Mouse (Mus musculus) pancreas, adult 10 weeks (tissue): ENCODE data around the gene Ccr4. TPM values are rescaled to one million over a fixed set of nuclear protein-coding genes. Genes with fewer than 3 reads are reported as not detected.

Source experiments
- polyA plus RNA-seq: library from polyadenylated mRNA; stranded (reverse); fragments of 350-450 nt; fragmentation: Illumina TruSeq; extraction: RNeasy Lipid Tissue Mini Kit (QIAGEN cat#74804); gene quantifications from one replicate; pipeline ENCODE4 v1.2.3, GENCODE M21; 2015; ENCODE audit warnings: low read depth, low replicate concordance; ENCODE audit not compliant: insufficient read depth

The Ccr4 gene
- not detected for polyA plus RNA-seq

GRCm38 (mm10) chr9:114504816-114505215 is at the start of gene Ccr4:
Ccr4 (minus strand) TSS chr9:114504916.

GRCm38 (mm10) chr9:114515364-114515763 is 10.6 kb upstream of the Ccr4 start, which contains the start of gene C130032M10Rik:
C130032M10Rik (plus strand) TSS chr9:114515697.

Other genes starting within 250 kb of the Ccr4 start
- gene Bcl2a1c, start 174.8 kb downstream of the Ccr4 start, polyA plus RNA-seq, result not detected
- gene Crtap, start 114.2 kb downstream of the Ccr4 start, polyA plus RNA-seq, result 34.2 TPM
- 7.5 TPM for gene Glb1, start 103.8 kb downstream of the Ccr4 start, polyA plus RNA-seq
- 0.72 TPM for gene Tmppe, start 103.8 kb downstream of the Ccr4 start, polyA plus RNA-seq
- not detected for gene C130032M10Rik, start 10.8 kb upstream of the Ccr4 start, polyA plus RNA-seq
- gene Trim71, start 59.5 kb upstream of the Ccr4 start, polyA plus RNA-seq, result not detected
- gene Cnot10, start 135.3 kb upstream of the Ccr4 start, polyA plus RNA-seq, result 12.9 TPM
- gene Dync1li1, start 183.9 kb upstream of the Ccr4 start, polyA plus RNA-seq, result 6.9 TPM
- 12.1 TPM for gene Cmtm6, start 226.2 kb upstream of the Ccr4 start, polyA plus RNA-seq